Mouse (Mus musculus) megakaryocyte, embryonic 14.5 days (primary cell): ENCODE measurements around the gene Nploc4.

Experiments used
- FLI1 ChIP-seq: IDR thresholded peaks from 2 replicates; pipeline ENCODE4 v1.6.1; 2012; ENCODE audit warnings: low read length, inconsistent platforms, mixed read lengths
- GATA1 ChIP-seq: IDR thresholded peaks from 3 replicates; pipeline ENCODE4 v1.6.1; 2012; ENCODE audit warnings: mixed read lengths, low read length, inconsistent platforms, borderline replicate concordance

DNA sequence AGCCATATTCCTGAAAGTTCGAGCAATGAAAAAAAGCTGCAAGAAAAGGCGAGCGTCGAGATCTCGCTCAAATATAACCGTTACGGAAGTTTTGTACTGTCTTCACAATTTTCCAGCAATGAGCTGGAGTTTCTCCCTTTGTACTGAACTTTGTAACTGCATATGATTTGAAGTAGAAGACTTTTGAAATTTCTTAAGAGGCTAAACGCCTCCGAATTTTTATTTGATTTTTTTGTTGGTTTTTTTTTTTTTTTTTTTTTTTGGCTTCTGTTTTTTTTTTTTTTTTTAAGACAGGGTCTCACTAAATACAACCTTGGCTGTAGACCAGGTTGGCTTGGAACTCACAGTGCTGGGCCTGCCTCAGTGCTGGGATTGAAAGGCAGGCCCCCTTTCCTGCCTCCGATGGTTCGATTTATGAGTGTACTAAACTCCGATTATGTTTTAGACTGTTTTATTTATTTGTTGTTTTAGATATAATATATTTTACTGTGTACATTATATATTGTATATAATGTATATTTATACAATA is 413 bp upstream of the Nploc4 start:
- no peak for TF ChIP-seq GATA1
- no peak for TF ChIP-seq FLI1
